Mouse (Mus musculus): ENCODE data around the gene Agps. TPM values are rescaled to one million over a fixed set of nuclear protein-coding genes. Genes with fewer than 3 reads are reported as not detected.
"Not testable (repeated sequence)": the region's sequence is repeated elsewhere in the genome, so short reads cannot be mapped to it uniquely, and the experiment has no call there.

The Agps gene
- polyA plus RNA-seq, 1 experiment from 2014 or later: 44.9 TPM

GRCm38 (mm10) chr2:75950685-75951084 lies 118.7 kb downstream of the Agps start:
- no peak for DNase-seq (ENCODE audit: low spot score)
- Histone ChIP-seq H3K27me3 (ENCODE audit: low read depth, poor library complexity, severe bottlenecking) (no peaks in the 10 kb centered on the region), H3K36me3 (no peaks in the 10 kb centered on the region), H3K4me3 (no peak overlapping the region), H3K4me1 (0 out of 2 replicates have a peak, but pooled peaks cover 2% of the 10 kb centered on the region), H3K27ac (replicated peaks) (no peak overlapping the region), H3K9me3 (replicated peaks) (no peaks in the 10 kb centered on the region)
- WGBS: 93% methylated on average over 8 of the region's 8 CpGs

DNA sequence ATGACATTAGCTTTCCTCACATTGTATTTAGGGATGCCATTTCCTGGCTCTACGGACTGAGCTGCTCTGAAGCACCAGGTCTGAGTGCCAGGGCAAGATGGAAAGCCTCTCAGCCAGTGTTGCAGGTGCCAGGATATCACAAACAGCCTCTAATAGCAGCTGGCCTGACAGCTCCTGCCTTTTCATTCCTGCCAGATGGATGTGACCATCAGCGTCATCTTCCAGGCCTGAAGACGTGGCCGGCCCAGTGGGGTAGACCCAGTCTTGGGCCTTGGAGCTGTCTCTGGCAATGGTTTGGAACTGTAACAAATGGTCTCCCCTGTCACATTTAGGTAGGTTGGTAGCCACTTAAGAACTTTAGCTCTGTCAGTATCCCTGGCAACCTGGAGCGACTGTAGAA lies 121.3 kb downstream of the Agps start:
- no peak overlapping the region for H3K4me3 ChIP-seq
- H3K4me1 ChIP-seq: peaks cover 4% of the 10 kb centered on the region
- no peaks in the 10 kb centered on the region for H3K9me3 ChIP-seq (replicated peaks)
- no peaks in the 10 kb centered on the region for H3K27me3 ChIP-seq (ENCODE audit: low read depth, poor library complexity, severe bottlenecking)
- H3K36me3 ChIP-seq: no peaks in the 10 kb centered on the region
- no peak for DNase-seq (ENCODE audit: low spot score)
- WGBS: 98% methylated on average over 5 of the region's 5 CpGs
- no peak overlapping the region for H3K27ac ChIP-seq (replicated peaks)

- 47% methylated on average over 14 of the region's 14 CpGs for WGBS
- no peak overlapping the region for H3K4me3 ChIP-seq
- H3K4me1 ChIP-seq: peaks cover 28% of the 10 kb centered on the region
- no peak for DNase-seq (ENCODE audit: low spot score)
- no peak overlapping the region for H3K27ac ChIP-seq (replicated peaks)
- 0 out of 2 replicates have a peak, but pooled peaks cover 4% of the 10 kb centered on the region for H3K27me3 ChIP-seq (ENCODE audit: low read depth, poor library complexity, severe bottlenecking)
- H3K9me3 ChIP-seq (replicated peaks): no peaks in the 10 kb centered on the region
- no peaks in the 10 kb centered on the region for H3K36me3 ChIP-seq
These were observed 123.7 kb downstream of the Agps start for GRCm38 (mm10) chr2:75955709-75956108.

- peak overlapping the region; percentile 42 for H3K4me3 ChIP-seq
- no peaks in the 10 kb centered on the region for H3K9me3 ChIP-seq (replicated peaks)
- H3K4me1 ChIP-seq: peaks cover 55% of the 10 kb centered on the region
- H3K27ac ChIP-seq (replicated peaks): peak overlapping the region; percentile 82
- peak; percentile 61 for DNase-seq (ENCODE audit: low spot score)
- 0 out of 2 replicates have a peak, but pooled peaks cover 4% of the 10 kb centered on the region for H3K27me3 ChIP-seq (ENCODE audit: low read depth, poor library complexity, severe bottlenecking)
- no peaks in the 10 kb centered on the region for H3K36me3 ChIP-seq
- whole genome bisulfite sequencing: 30% methylated on average over 18 of the region's 18 CpGs
These were observed 127.3 kb downstream of the Agps start for GRCm38 (mm10) chr2:75959183-75959849.

DNA sequence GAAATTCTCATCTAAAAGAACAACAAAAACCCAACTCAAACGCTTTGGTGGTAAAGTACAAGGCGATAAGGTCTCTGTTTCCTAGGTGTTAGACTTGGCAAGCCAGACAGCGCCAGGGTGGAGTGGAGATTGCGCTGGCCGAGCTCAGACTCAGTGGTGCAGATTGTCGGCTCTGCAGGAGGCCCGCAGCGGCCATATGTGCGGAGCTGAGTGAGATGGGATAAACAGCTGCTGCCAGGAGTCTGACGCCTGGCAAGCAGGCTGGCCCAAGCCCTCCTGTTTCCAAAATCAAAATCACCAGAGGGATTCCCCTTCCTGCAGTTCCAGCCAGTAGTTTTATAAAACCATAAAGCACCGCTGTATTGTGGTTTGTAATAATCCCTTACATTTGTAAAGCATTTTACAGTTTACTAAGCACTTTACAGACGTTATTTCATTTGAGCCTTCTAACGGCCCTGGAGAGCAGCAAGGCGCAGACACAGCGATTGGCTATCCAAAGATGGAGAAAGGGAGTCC lies 127.9 kb downstream of the Agps start:
- Histone ChIP-seq H3K4me1 (peaks cover 60% of the 10 kb centered on the region), H3K36me3 (no peaks in the 10 kb centered on the region), H3K27me3 (ENCODE audit: low read depth, poor library complexity, severe bottlenecking) (0 out of 2 replicates have a peak, but pooled peaks cover 4% of the 10 kb centered on the region), H3K9me3 (replicated peaks) (no peaks in the 10 kb centered on the region), H3K27ac (replicated peaks) (peak overlapping the region; percentile 82), H3K4me3 (peak overlapping the region; percentile 42)
- DNase-seq (ENCODE audit: low spot score): peak; percentile 58
- WGBS: 6% methylated on average over 15 of the region's 15 CpGs

GRCm38 (mm10) chr2:75960366-75961330 lies 128.7 kb downstream of the Agps start:
- no peaks in the 10 kb centered on the region for H3K36me3 ChIP-seq
- H3K9me3 ChIP-seq (replicated peaks): no peaks in the 10 kb centered on the region
- peak; percentile 48 for DNase-seq (ENCODE audit: low spot score)
- peak overlapping the region; percentile 82 for H3K27ac ChIP-seq (replicated peaks)
- H3K4me3 ChIP-seq: peak overlapping the region; percentile 42
- whole genome bisulfite sequencing: 49% methylated on average over 15 of the region's 15 CpGs
- peaks cover 59% of the 10 kb centered on the region for H3K4me1 ChIP-seq
- 0 out of 2 replicates have a peak, but pooled peaks cover 4% of the 10 kb centered on the region for H3K27me3 ChIP-seq (ENCODE audit: low read depth, poor library complexity, severe bottlenecking)

- peak; percentile 48 for DNase-seq (ENCODE audit: low spot score)
- 54% methylated on average over 10 of the region's 10 CpGs for WGBS
- H3K36me3 ChIP-seq: no peaks in the 10 kb centered on the region
- H3K4me3 ChIP-seq: no peak overlapping the region
- peak overlapping the region; percentile 65 for H3K27ac ChIP-seq (replicated peaks)
- H3K4me1 ChIP-seq: peaks cover 57% of the 10 kb centered on the region
- no peaks in the 10 kb centered on the region for H3K9me3 ChIP-seq (replicated peaks)
- 0 out of 2 replicates have a peak, but pooled peaks cover 4% of the 10 kb centered on the region for H3K27me3 ChIP-seq (ENCODE audit: low read depth, poor library complexity, severe bottlenecking)
These were observed 131.3 kb downstream of the Agps start for GRCm38 (mm10) chr2:75963211-75963840.

DNA sequence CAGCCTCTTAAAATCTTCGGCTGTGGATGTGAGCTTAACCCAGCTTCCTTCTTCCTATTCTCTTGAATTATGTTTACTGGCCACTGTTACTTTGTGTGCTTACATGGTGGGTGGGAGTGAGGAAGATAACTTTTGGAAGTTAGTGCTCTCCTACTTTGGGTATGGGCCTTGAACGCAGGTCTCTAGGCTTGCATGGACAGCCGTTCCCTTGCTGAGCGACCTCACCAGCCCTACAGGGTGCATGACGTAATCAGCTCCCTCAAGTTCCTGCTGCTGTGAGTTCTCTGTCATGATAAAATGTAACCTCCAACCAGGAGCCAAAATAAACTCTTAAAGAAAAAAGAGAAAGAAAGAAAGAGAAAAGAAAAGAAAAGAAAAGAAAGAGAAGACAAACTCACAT lies 132.1 kb downstream of the Agps start:
- H3K27ac ChIP-seq (replicated peaks): peak overlapping the region; percentile 43
- 74% methylated on average over 5 of the region's 5 CpGs for WGBS

DNA sequence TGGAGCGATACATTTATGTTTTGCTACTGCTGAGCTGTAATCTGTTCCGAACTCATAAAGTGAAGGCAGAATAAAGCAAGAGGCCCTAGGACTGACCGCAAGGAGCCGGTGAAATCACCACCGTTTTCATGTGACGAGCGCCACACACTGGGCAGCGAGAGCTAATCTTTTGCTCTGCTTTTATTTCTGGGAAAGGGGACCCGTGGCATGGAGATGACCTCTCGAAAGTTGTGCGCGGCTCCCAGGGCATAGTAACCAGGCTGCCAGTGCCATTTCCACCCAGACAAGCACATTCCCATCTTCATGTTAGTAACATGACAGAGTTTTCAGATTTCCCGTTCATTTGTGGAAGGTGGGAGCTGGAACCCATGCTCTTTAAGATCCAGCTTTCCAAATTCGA lies 132.5 kb downstream of the Agps start:
- Histone ChIP-seq H3K4me1 (peaks cover 45% of the 10 kb centered on the region), H3K36me3 (no peaks in the 10 kb centered on the region), H3K4me3 (peak overlapping the region; percentile 28), H3K9me3 (replicated peaks) (no peaks in the 10 kb centered on the region), H3K27ac (replicated peaks) (peak overlapping the region; percentile 24; the same call in 1 of the 2 replicates), H3K27me3 (ENCODE audit: low read depth, poor library complexity, severe bottlenecking) (0 out of 2 replicates have a peak, but pooled peaks cover 4% of the 10 kb centered on the region)
- 14% methylated on average over 14 of the region's 14 CpGs for WGBS
- DNase-seq (ENCODE audit: low spot score): peak; percentile 71

More for the DNA sequence above, 132.1 kb downstream of the Agps start:
- H3K36me3 ChIP-seq: no peaks in the 10 kb centered on the region
- no peak for DNase-seq (ENCODE audit: low spot score)
- peaks cover 50% of the 10 kb centered on the region for H3K4me1 ChIP-seq
- H3K9me3 ChIP-seq (replicated peaks): no peaks in the 10 kb centered on the region
- H3K27me3 ChIP-seq (ENCODE audit: low read depth, poor library complexity, severe bottlenecking): 0 out of 2 replicates have a peak, but pooled peaks cover 4% of the 10 kb centered on the region
- H3K4me3 ChIP-seq: no peak overlapping the region

GRCm38 (mm10) chr2:75964972-75965371 lies 133.0 kb downstream of the Agps start:
- DNase-seq (ENCODE audit: low spot score): peak; percentile 51
- H3K9me3 ChIP-seq (replicated peaks): no peaks in the 10 kb centered on the region
- peak overlapping the region; percentile 24; the same call in 1 of the 2 replicates for H3K27ac ChIP-seq (replicated peaks)
- H3K4me1 ChIP-seq: peaks cover 41% of the 10 kb centered on the region
- 0 out of 2 replicates have a peak, but pooled peaks cover 4% of the 10 kb centered on the region for H3K27me3 ChIP-seq (ENCODE audit: low read depth, poor library complexity, severe bottlenecking)
- peak overlapping the region; percentile 28 for H3K4me3 ChIP-seq
- no peaks in the 10 kb centered on the region for H3K36me3 ChIP-seq
- WGBS: 25% methylated on average over 5 of the region's 5 CpGs

GRCm38 (mm10) chr2:75974131-75974530 lies 142.2 kb downstream of the Agps start:
- no peaks in the 10 kb centered on the region for H3K27me3 ChIP-seq (ENCODE audit: low read depth, poor library complexity, severe bottlenecking)
- H3K36me3 ChIP-seq: no peaks in the 10 kb centered on the region
- 83% methylated on average over 9 of the region's 9 CpGs for WGBS
- H3K4me1 ChIP-seq: no peaks in the 10 kb centered on the region
- H3K27ac ChIP-seq (replicated peaks): no peak overlapping the region
- H3K4me3 ChIP-seq: no peak overlapping the region
- H3K9me3 ChIP-seq (replicated peaks): no peaks in the 10 kb centered on the region
- no peak for DNase-seq (ENCODE audit: low spot score)

DNA sequence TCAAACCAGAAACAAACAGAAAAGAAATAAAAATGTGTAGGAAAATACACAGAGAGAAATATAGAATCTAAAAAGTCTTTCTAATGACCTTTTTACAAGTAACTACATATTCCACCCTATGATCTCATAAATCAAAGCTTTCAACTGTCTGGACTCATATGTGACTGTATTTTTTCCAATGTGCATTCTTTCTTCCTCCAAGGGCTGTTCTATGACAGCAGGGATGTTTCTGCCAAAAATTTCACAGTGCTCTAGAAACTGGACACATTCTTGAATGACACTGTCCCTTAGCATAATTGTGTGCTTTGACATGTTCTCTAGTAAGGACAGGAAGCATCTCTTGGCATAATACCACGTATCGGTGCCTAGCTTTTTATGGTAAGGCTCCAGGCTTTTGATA lies 144.1 kb downstream of the Agps start:
- not testable (repeated sequence) for H3K27me3 ChIP-seq (ENCODE audit: low read depth, poor library complexity, severe bottlenecking); DNase-seq (ENCODE audit: low spot score); H3K4me1 ChIP-seq; H3K27ac ChIP-seq (replicated peaks); H3K4me3 ChIP-seq; H3K9me3 ChIP-seq (replicated peaks); H3K36me3 ChIP-seq
- 89% methylated on average over 2 of the region's 2 CpGs for WGBS
